ENCODE assay signal across 22 mouse cellular contexts in the genomic region with DNA sequence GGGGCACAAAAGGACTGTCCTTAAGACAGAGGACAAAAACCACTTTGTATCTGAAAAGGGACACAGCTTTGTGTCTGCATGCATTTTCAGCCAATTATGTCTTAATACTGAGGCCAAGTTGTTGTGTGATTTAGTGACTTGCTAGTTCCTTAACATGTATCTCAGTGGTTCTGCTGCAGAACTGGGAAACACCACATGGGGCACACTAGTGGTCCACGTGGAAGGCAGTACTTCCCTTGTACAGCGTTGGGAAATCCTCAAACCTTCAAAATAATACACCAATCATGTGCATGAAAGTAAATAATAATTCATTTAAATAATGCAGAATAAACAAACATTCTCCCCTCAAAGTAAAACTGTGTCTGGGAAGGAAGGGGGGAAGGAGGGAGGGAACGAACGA. TPM values are rescaled to one million over a fixed set of nuclear protein-coding genes. Genes with fewer than 3 reads are reported as not detected.
DNase-seq lines count a peak whose midpoint lies in the region; ATAC-seq and TF ChIP-seq lines count a peak whose summit lies in the region.
"Had no signal": no experiment of that assay in that cellular context is flagged by ENCODE, and none has a peak within 500 bp of the region (broad histone marks: within the 10 kb centered on the region; RNA-seq: fewer than 3 reads in every experiment).

No protein-coding gene starts in this region.

- WGBS in hindbrain, postnatal 0 days, result 65% methylated on average over 4 of the region's 4 CpGs
- WGBS in hindbrain, embryonic 14.5 days, result 75% methylated on average over 4 of the region's 4 CpGs
- 48% methylated on average over 4 of the region's 4 CpGs for WGBS in lung, postnatal 0 days
- 82% methylated on average over 4 of the region's 4 CpGs for WGBS in limb, embryonic 10.5 days

- H3K27ac ChIP-seq in hindbrain, postnatal 0 days, result no peak overlapping the region
- H3K27ac ChIP-seq in hindbrain, embryonic 14.5 days, result no peak overlapping the region
- H3K27ac ChIP-seq in lung, postnatal 0 days (ENCODE audit: low read length), result no peak overlapping the region
- no peak overlapping the region for H3K27ac ChIP-seq in limb, embryonic 10.5 days
- H3K27ac ChIP-seq: gastrocnemius, adult 2 months; hindbrain, embryonic 15.5 days; limb, embryonic 12.5 days; liver, embryonic 15.5 days; midbrain, embryonic 12.5 days had no signal

- H3K4me1 ChIP-seq in hindbrain, postnatal 0 days (ENCODE audit: insufficient read depth, low read length), result no peaks in the 10 kb centered on the region
- no peaks in the 10 kb centered on the region; the same call in 1 of the 2 replicates for H3K4me1 ChIP-seq in hindbrain, embryonic 14.5 days (replicated peaks; ENCODE audit: control insufficient read depth, insufficient read depth, low read length)
- no peaks in the 10 kb centered on the region for H3K4me1 ChIP-seq in lung, postnatal 0 days (ENCODE audit: insufficient read depth, low read depth, low read length)
- no peaks in the 10 kb centered on the region for H3K4me1 ChIP-seq in limb, embryonic 10.5 days
- H3K4me1 ChIP-seq: hindbrain, embryonic 15.5 days; limb, embryonic 12.5 days; liver, embryonic 15.5 days; midbrain, embryonic 12.5 days had no signal

- no peak overlapping the region for H3K4me2 ChIP-seq in hindbrain, postnatal 0 days (ENCODE audit: low read depth, low read length)
- H3K4me2 ChIP-seq in hindbrain, embryonic 14.5 days (replicated peaks), result no peak overlapping the region
- H3K4me2 ChIP-seq in lung, postnatal 0 days (replicated peaks; ENCODE audit: low read depth, low read length), result no peak overlapping the region
- H3K4me2 ChIP-seq: hindbrain, embryonic 15.5 days; limb, embryonic 12.5 days; liver, embryonic 15.5 days; midbrain, embryonic 12.5 days had no signal

- no peaks in the 10 kb centered on the region for H3K27me3 ChIP-seq in hindbrain, postnatal 0 days (ENCODE audit: insufficient read depth, low read length)
- H3K27me3 ChIP-seq in hindbrain, embryonic 14.5 days (ENCODE audit: control insufficient read depth, insufficient read depth, low read length), result no peaks in the 10 kb centered on the region
- no peaks in the 10 kb centered on the region for H3K27me3 ChIP-seq in lung, postnatal 0 days (replicated peaks; ENCODE audit: insufficient read depth, low read length)
- H3K27me3 ChIP-seq in limb, embryonic 10.5 days (ENCODE audit: low read depth, poor library complexity, severe bottlenecking), result no peaks in the 10 kb centered on the region
- H3K27me3 ChIP-seq: hindbrain, embryonic 15.5 days; limb, embryonic 12.5 days; midbrain, embryonic 12.5 days had no signal

- H3K4me3 ChIP-seq in hindbrain, postnatal 0 days (ENCODE audit: low read length), result no peak overlapping the region
- H3K4me3 ChIP-seq in hindbrain, embryonic 14.5 days (replicated peaks; ENCODE audit: low read length), result no peak overlapping the region
- no peak overlapping the region for H3K4me3 ChIP-seq in lung, postnatal 0 days (ENCODE audit: low read depth, low read length)
- no peak overlapping the region for H3K4me3 ChIP-seq in limb, embryonic 10.5 days
- H3K4me3 ChIP-seq: erythroblast, embryonic 14.5 days; gastrocnemius, adult 2 months; hindbrain, embryonic 15.5 days; limb, embryonic 12.5 days; liver, embryonic 15.5 days; midbrain, embryonic 12.5 days had no signal

- TF ChIP-seq EP300 in lung, postnatal 0 days (IDR thresholded peaks at IDR 0.05), result no peak

- no peak overlapping the region for H3K9ac ChIP-seq in hindbrain, postnatal 0 days (replicated peaks; ENCODE audit: low read length)
- no peak overlapping the region for H3K9ac ChIP-seq in hindbrain, embryonic 14.5 days
- H3K9ac ChIP-seq in lung, postnatal 0 days (replicated peaks; ENCODE audit: low read depth), result no peak overlapping the region
- H3K9ac ChIP-seq: hindbrain, embryonic 15.5 days; limb, embryonic 12.5 days; liver, embryonic 15.5 days; midbrain, embryonic 12.5 days had no signal

- peaks cover 54% of the 10 kb centered on the region for H3K36me3 ChIP-seq in hindbrain, postnatal 0 days (ENCODE audit: insufficient read depth, low read length)
- H3K36me3 ChIP-seq in hindbrain, embryonic 14.5 days (replicated peaks; ENCODE audit: control insufficient read depth, insufficient read depth), result peaks cover 96% of the 10 kb centered on the region
- H3K36me3 ChIP-seq in lung, postnatal 0 days (ENCODE audit: insufficient read depth, low read length), result no peaks in the 10 kb centered on the region
- peaks cover 2% of the 10 kb centered on the region; the same call in 1 of the 2 replicates for H3K36me3 ChIP-seq in limb, embryonic 10.5 days
- H3K36me3 ChIP-seq: liver, embryonic 15.5 days had no signal

- no peak for ATAC-seq in hindbrain, postnatal 0 days
- ATAC-seq in hindbrain, embryonic 14.5 days (ENCODE audit: low FRiP score), result no peak
- no peak for ATAC-seq in lung, postnatal 0 days
- peak; percentile 62 for ATAC-seq in granulocyte monocyte progenitor cell, adult 5-6 weeks (replicated peaks; ENCODE audit: poor library complexity, severe bottlenecking)

- peak; percentile 50 for TF ChIP-seq CTCF in hindbrain, postnatal 0 days (IDR thresholded peaks at IDR 0.05; ENCODE audit: low read depth)
- peak; percentile 43 for TF ChIP-seq CTCF in lung, postnatal 0 days (IDR thresholded peaks at IDR 0.05)

- no peaks in the 10 kb centered on the region for H3K9me3 ChIP-seq in hindbrain, postnatal 0 days (ENCODE audit: low read length)
- H3K9me3 ChIP-seq in hindbrain, embryonic 14.5 days (ENCODE audit: control insufficient read depth, low read length), result no peaks in the 10 kb centered on the region
- no peaks in the 10 kb centered on the region for H3K9me3 ChIP-seq in lung, postnatal 0 days (ENCODE audit: low read length)
- no peaks in the 10 kb centered on the region for H3K9me3 ChIP-seq in limb, embryonic 10.5 days (replicated peaks)
- H3K9me3 ChIP-seq: hindbrain, embryonic 15.5 days; limb, embryonic 12.5 days; liver, embryonic 15.5 days; midbrain, embryonic 12.5 days had no signal

- no peak for DNase-seq in hindbrain, postnatal 0 days (ENCODE audit: low spot score)
- DNase-seq in hindbrain, embryonic 14.5 days (ENCODE audit: low spot score), result no peak
- DNase-seq in lung, postnatal 0 days (ENCODE audit: low spot score), result no peak
- DNase-seq in lung, postnatal 14 days, result no peak
- DNase-seq in limb, embryonic 10.5 days (ENCODE audit: low spot score), result no peak
- no peak for DNase-seq in right cerebral cortex, postnatal 25 days
- DNase-seq: cerebellum, postnatal 25 days; gastrocnemius, adult 2 months; heart, postnatal 10 days; lung, postnatal 36 days; thymus, postnatal 4 days had no signal

RNA-seq across cellular contexts. Expression of a gene that starts 11.0 kb away (rescaled TPM):
- 34.2 and 35.2 TPM in 2 replicates for total RNA-seq in hindbrain, postnatal 0 days (2014; rRNA removed)
- 56.3 and 57.0 TPM in 2 replicates for polyA plus RNA-seq in hindbrain, postnatal 0 days (2015; fragmentation: Nextera tagmentation; extraction: Ambion mirVana)
- polyA plus RNA-seq in hindbrain, embryonic 14.5 days (2014; fragmentation: Nextera tagmentation; extraction: Ambion mirVana), result 29.9 and 43.2 TPM in 2 replicates
- polyA plus RNA-seq in lung, postnatal 0 days (2015; fragmentation: Nextera tagmentation; extraction: Ambion mirVana), result 122 and 141 TPM in 2 replicates
- 75.4 and 79.8 TPM in 2 replicates for total RNA-seq in granulocyte monocyte progenitor cell, adult 5-6 weeks (2014; fragmentation: Nextera tagmentation)
- total RNA-seq in granulocyte monocyte progenitor cell, adult 5-6 weeks (2017), result 66.9 and 76.8 TPM in 2 replicates
- 113 and 116 TPM in 2 replicates for polyA plus RNA-seq in limb, embryonic 10.5 days (2016; fragmentation: Nextera tagmentation; extraction: Ambion mirVana)

RNA-seq across cellular contexts. Expression of a gene that starts 20.6 kb away (rescaled TPM):
- not detected in 2 replicates for total RNA-seq in hindbrain, postnatal 0 days (2014; rRNA removed)
- polyA plus RNA-seq in hindbrain, postnatal 0 days (2015; fragmentation: Nextera tagmentation; extraction: Ambion mirVana), result not detected in 2 replicates
- polyA plus RNA-seq in hindbrain, embryonic 14.5 days (2014; fragmentation: Nextera tagmentation; extraction: Ambion mirVana), result 0.30 and 0.36 TPM in 2 replicates
- not detected in 2 replicates for polyA plus RNA-seq in lung, postnatal 0 days (2015; fragmentation: Nextera tagmentation; extraction: Ambion mirVana)
- not detected in 2 replicates for total RNA-seq in granulocyte monocyte progenitor cell, adult 5-6 weeks (2014; fragmentation: Nextera tagmentation)
- not detected in 2 replicates for total RNA-seq in granulocyte monocyte progenitor cell, adult 5-6 weeks (2017)
- polyA plus RNA-seq in limb, embryonic 10.5 days (2016; fragmentation: Nextera tagmentation; extraction: Ambion mirVana), result not detected in 2 replicates
- total RNA-seq: adrenal gland, adult 18-20 months; gastrocnemius, adult 2 months; heart, postnatal 10 days; left cerebral cortex, adult 18-20 months; neutrophil, adult 5-6 weeks had no signal
- polyA plus RNA-seq: embryonic facial prominence, embryonic 11.5 days; erythroblast, embryonic 14.5 days; hindbrain, embryonic 15.5 days; kidney, embryonic 14.5 days; limb, embryonic 12.5 days; liver, embryonic 15.5 days; midbrain, embryonic 12.5 days had no signal

RNA-seq across cellular contexts. Expression of a gene that starts 24.3 kb away (rescaled TPM):
- 4.0 and 11.4 TPM in 2 replicates for total RNA-seq in hindbrain, postnatal 0 days (2014; rRNA removed)
- polyA plus RNA-seq in hindbrain, postnatal 0 days (2015; fragmentation: Nextera tagmentation; extraction: Ambion mirVana), result 4.7 and 5.0 TPM in 2 replicates
- polyA plus RNA-seq in hindbrain, embryonic 14.5 days (2014; fragmentation: Nextera tagmentation; extraction: Ambion mirVana), result 3.9 and 5.1 TPM in 2 replicates
- 22.9 and 27.1 TPM in 2 replicates for polyA plus RNA-seq in lung, postnatal 0 days (2015; fragmentation: Nextera tagmentation; extraction: Ambion mirVana)
- total RNA-seq in granulocyte monocyte progenitor cell, adult 5-6 weeks (2014; fragmentation: Nextera tagmentation), result 11.2 and 21.2 TPM in 2 replicates
- total RNA-seq in granulocyte monocyte progenitor cell, adult 5-6 weeks (2017), result 10.4 and 12.1 TPM in 2 replicates
- 4.7 and 7.0 TPM in 2 replicates for polyA plus RNA-seq in limb, embryonic 10.5 days (2016; fragmentation: Nextera tagmentation; extraction: Ambion mirVana)
